Mouse (Mus musculus): ENCODE data around the gene Plekha5. TPM values are rescaled to one million over a fixed set of nuclear protein-coding genes. Genes with fewer than 3 reads are reported as not detected.

Plekha5 gene
- total RNA-seq, 2 experiments from 2014 or later: 1.8 to 4.8 TPM

GRCm38 (mm10) chr6:140519488-140520159, 95.8 kb downstream of the Plekha5 start:
- no peak for ATAC-seq (ENCODE audit: poor library complexity, severe bottlenecking)

GRCm38 (mm10) chr6:140520961-140521360, 97.1 kb downstream of the Plekha5 start:
- ATAC-seq (ENCODE audit: poor library complexity, severe bottlenecking): no peak

- ATAC-seq (ENCODE audit: poor library complexity, severe bottlenecking): no peak
These were observed 98.0 kb downstream of the Plekha5 start for GRCm38 (mm10) chr6:140521832-140522231.

- ATAC-seq (ENCODE audit: poor library complexity, severe bottlenecking): peak; percentile 75
These were observed 99.7 kb downstream of the Plekha5 start for GRCm38 (mm10) chr6:140523600-140523999.

GRCm38 (mm10) chr6:140528414-140528813, 104.6 kb downstream of the Plekha5 start:
- ATAC-seq (ENCODE audit: poor library complexity, severe bottlenecking): no peak

GRCm38 (mm10) chr6:140532858-140533257, 109.0 kb downstream of the Plekha5 start:
- ATAC-seq (ENCODE audit: poor library complexity, severe bottlenecking): peak; percentile 80

GRCm38 (mm10) chr6:140533606-140534005, 109.8 kb downstream of the Plekha5 start:
- ATAC-seq (ENCODE audit: poor library complexity, severe bottlenecking): no peak

GRCm38 (mm10) chr6:140535504-140535903, 111.7 kb downstream of the Plekha5 start:
- ATAC-seq (ENCODE audit: poor library complexity, severe bottlenecking): no peak

- no peak for ATAC-seq (ENCODE audit: poor library complexity, severe bottlenecking)
These were observed 118.1 kb downstream of the Plekha5 start for GRCm38 (mm10) chr6:140541919-140542318.

- ATAC-seq (ENCODE audit: poor library complexity, severe bottlenecking): peak; percentile 20; the same call in 1 of the 2 replicates
These were observed 119.3 kb downstream of the Plekha5 start for GRCm38 (mm10) chr6:140543005-140543794.

- ATAC-seq (ENCODE audit: poor library complexity, severe bottlenecking): peak; percentile 38; the same call in 1 of the 2 replicates
These were observed 122.2 kb downstream of the Plekha5 start for GRCm38 (mm10) chr6:140546095-140546494.

GRCm38 (mm10) chr6:140546648-140547201, 122.9 kb downstream of the Plekha5 start:
- ATAC-seq (ENCODE audit: poor library complexity, severe bottlenecking): no peak

GRCm38 (mm10) chr6:140547203-140547944, 123.5 kb downstream of the Plekha5 start:
- no peak for ATAC-seq (ENCODE audit: poor library complexity, severe bottlenecking)

- ATAC-seq (ENCODE audit: poor library complexity, severe bottlenecking): no peak; the same call in none of the 2 replicates
These were observed 124.4 kb downstream of the Plekha5 start for GRCm38 (mm10) chr6:140548082-140548769.

- no peak for ATAC-seq (ENCODE audit: poor library complexity, severe bottlenecking)
These were observed 126.9 kb downstream of the Plekha5 start for GRCm38 (mm10) chr6:140550741-140551140.

- ATAC-seq (ENCODE audit: poor library complexity, severe bottlenecking): no peak
These were observed 130.4 kb downstream of the Plekha5 start for GRCm38 (mm10) chr6:140554261-140554660.

GRCm38 (mm10) chr6:140559411-140559810, 135.6 kb downstream of the Plekha5 start:
- ATAC-seq (ENCODE audit: poor library complexity, severe bottlenecking): no peak

- ATAC-seq (ENCODE audit: poor library complexity, severe bottlenecking): peak; percentile 45
These were observed 137.5 kb downstream of the Plekha5 start for GRCm38 (mm10) chr6:140561151-140561916.

GRCm38 (mm10) chr6:140561917-140562590, 138.2 kb downstream of the Plekha5 start:
- no peak for ATAC-seq (ENCODE audit: poor library complexity, severe bottlenecking)
